In the genomic region with DNA sequence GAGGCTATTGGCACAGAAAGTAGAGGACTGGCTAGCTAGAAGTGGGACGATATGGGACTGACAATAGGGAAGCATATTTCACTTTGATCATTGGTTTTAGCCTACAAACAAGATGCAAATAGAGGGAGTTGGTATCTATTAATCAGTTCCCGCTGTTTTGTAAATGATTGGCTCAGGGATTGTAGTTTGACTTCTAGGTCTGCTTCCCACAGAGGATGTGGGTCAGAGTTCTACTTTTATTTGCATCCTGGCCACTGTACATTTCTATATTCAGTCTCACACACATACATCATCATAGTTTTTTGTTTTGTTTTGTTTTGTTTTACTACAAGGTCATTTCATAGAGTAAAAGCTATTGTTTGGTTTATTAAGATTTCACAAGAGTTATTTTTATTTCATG, we compare ENCODE assay signal across 24 mouse cellular contexts.
DNase-seq lines count a peak whose midpoint lies in the region; ATAC-seq and TF ChIP-seq lines count a peak whose summit lies in the region.
"Had no signal": no experiment of that assay in that cellular context is flagged by ENCODE, and none has a peak within 500 bp of the region (broad histone marks: within the 10 kb centered on the region; RNA-seq: fewer than 3 reads in every experiment).

No protein-coding gene starts in this region.

- H3K4me2 ChIP-seq in kidney, embryonic 15.5 days, result no peak overlapping the region
- no peak overlapping the region for H3K4me2 ChIP-seq in kidney, postnatal 0 days (ENCODE audit: low read length)
- H3K4me2 ChIP-seq: embryonic facial prominence, embryonic 12.5 days; forebrain, embryonic 13.5 days; forebrain, embryonic 15.5 days had no signal

- no peak for TF ChIP-seq POLR2A in kidney, adult 2 months (IDR thresholded peaks at IDR 0.05; ENCODE audit: low read depth, low read length)

- no peaks in the 10 kb centered on the region for H3K9me3 ChIP-seq in kidney, embryonic 15.5 days (replicated peaks)
- H3K9me3 ChIP-seq in kidney, postnatal 0 days (replicated peaks; ENCODE audit: low read length), result no peaks in the 10 kb centered on the region
- H3K9me3 ChIP-seq: embryonic facial prominence, embryonic 10.5 days; embryonic facial prominence, embryonic 12.5 days; forebrain, embryonic 13.5 days; forebrain, embryonic 15.5 days; G1E had no signal

- H3K27ac ChIP-seq in kidney, adult 2 months (ENCODE audit: insufficient read depth, low read depth, low read length), result no peak overlapping the region
- H3K27ac ChIP-seq in kidney, embryonic 15.5 days, result no peak overlapping the region
- H3K27ac ChIP-seq in kidney, postnatal 0 days, result no peak overlapping the region
- H3K27ac ChIP-seq: embryonic facial prominence, embryonic 10.5 days; embryonic facial prominence, embryonic 12.5 days; forebrain, embryonic 13.5 days; forebrain, embryonic 15.5 days had no signal

- DNase-seq in kidney, adult 2 months, result peak; percentile 31
- DNase-seq in kidney, adult 11 months, result no peak
- no peak for DNase-seq in kidney, postnatal 4 days
- peak; percentile 1 for DNase-seq in kidney, postnatal 0 days (ENCODE audit: low spot score)
- DNase-seq in kidney, postnatal 14 days, result no peak
- DNase-seq: adrenal gland, adult 8-10 months; adrenal gland, postnatal 14 days; adrenal gland, postnatal 36 days; B cell, adult 2 months; cerebellum, adult 11-12 months; cerebellum, adult 2 months; cerebellum, adult 9-10 months; cerebellum, postnatal 10 days; cerebellum, postnatal 25 days had no signal

- H3K27me3 ChIP-seq in kidney, adult 2 months (replicated peaks; ENCODE audit: control insufficient read depth, insufficient read depth, low read length), result no peaks in the 10 kb centered on the region
- no peaks in the 10 kb centered on the region for H3K27me3 ChIP-seq in kidney, embryonic 15.5 days
- no peaks in the 10 kb centered on the region for H3K27me3 ChIP-seq in kidney, postnatal 0 days (ENCODE audit: insufficient read depth, low read length)
- H3K27me3 ChIP-seq: CH12.LX; embryonic facial prominence, embryonic 12.5 days; forebrain, embryonic 13.5 days; forebrain, embryonic 15.5 days; Patski had no signal

- no peak overlapping the region for H3K4me3 ChIP-seq in kidney, adult 2 months (ENCODE audit: insufficient read depth, low read depth, low read length)
- no peak overlapping the region for H3K4me3 ChIP-seq in kidney, embryonic 15.5 days (replicated peaks)
- H3K4me3 ChIP-seq in kidney, postnatal 0 days (replicated peaks; ENCODE audit: low read depth, low read length), result no peak overlapping the region
- H3K4me3 ChIP-seq: embryonic facial prominence, embryonic 10.5 days; embryonic facial prominence, embryonic 12.5 days; forebrain, embryonic 13.5 days; forebrain, embryonic 15.5 days had no signal

- no peak for TF ChIP-seq CTCF in kidney, adult 2 months (conservative IDR thresholded peaks at IDR 0.05; ENCODE audit: insufficient read depth, insufficient read length, low read depth, low read length)
- no peak for TF ChIP-seq CTCF in kidney, postnatal 0 days (IDR thresholded peaks at IDR 0.05; ENCODE audit: low read depth)

- no peak overlapping the region for H3K9ac ChIP-seq in kidney, embryonic 15.5 days
- H3K9ac ChIP-seq in kidney, postnatal 0 days (ENCODE audit: low read depth, low read length), result no peak overlapping the region
- H3K9ac ChIP-seq: embryonic facial prominence, embryonic 12.5 days; forebrain, embryonic 13.5 days; forebrain, embryonic 15.5 days had no signal

- H3K36me3 ChIP-seq in kidney, adult 2 months (ENCODE audit: control insufficient read depth, insufficient read depth, low read length), result no peaks in the 10 kb centered on the region
- H3K36me3 ChIP-seq in kidney, embryonic 15.5 days, result no peaks in the 10 kb centered on the region
- H3K36me3 ChIP-seq in kidney, postnatal 0 days (ENCODE audit: insufficient read depth, low read length), result no peaks in the 10 kb centered on the region
- H3K36me3 ChIP-seq: embryonic facial prominence, embryonic 10.5 days; embryonic facial prominence, embryonic 12.5 days; forebrain, embryonic 15.5 days; G1E had no signal

- ATAC-seq in kidney, embryonic 15.5 days (replicated peaks; ENCODE audit: low FRiP score), result peak; percentile 56; the same call in 1 of the 2 replicates
- 0 out of 2 replicates have a peak, but pooled peaks have one; percentile 25 for ATAC-seq in kidney, postnatal 0 days (replicated peaks; ENCODE audit: low FRiP score, low read depth)
- ATAC-seq: activated CD4-positive, CD25-positive, alpha-beta regulatory T cell, adult 4 months; CD4-positive, CD25-positive, alpha-beta regulatory T cell, adult 4 months; forebrain, embryonic 13.5 days; forebrain, embryonic 15.5 days; Patski had no signal

- no peaks in the 10 kb centered on the region for H3K4me1 ChIP-seq in kidney, adult 2 months (ENCODE audit: control insufficient read depth, insufficient read depth, low read length)
- H3K4me1 ChIP-seq in kidney, embryonic 15.5 days, result no peaks in the 10 kb centered on the region
- H3K4me1 ChIP-seq in kidney, postnatal 0 days (replicated peaks; ENCODE audit: insufficient read depth, low read length), result no peaks in the 10 kb centered on the region
- H3K4me1 ChIP-seq: embryonic facial prominence, embryonic 10.5 days; embryonic facial prominence, embryonic 12.5 days; forebrain, embryonic 13.5 days; forebrain, embryonic 15.5 days had no signal

- 42% methylated on average over 2 of the region's 2 CpGs for WGBS in kidney, adult 2 months
- 78% methylated on average over 2 of the region's 2 CpGs for WGBS in kidney, embryonic 15.5 days
- WGBS in kidney, postnatal 0 days, result 68% methylated on average over 2 of the region's 2 CpGs

Comparison
In these comparisons a context has a peak if more than half of its experiments do, and no peak if none do; other contexts are left out.
1. DNase-seq: peak in kidney, adult 2 months (single experiment) and kidney, postnatal 0 days (single experiment); none in kidney, adult 11 months (single experiment), kidney, postnatal 4 days (0 of 2) and kidney, postnatal 14 days (single experiment).